Mouse (Mus musculus) heart, postnatal 0 days (tissue): ENCODE results near the gene Atp1a4. TPM values are rescaled to one million over a fixed set of nuclear protein-coding genes. Genes with fewer than 3 reads are reported as not detected.

Experiments
- ATAC-seq: fragments of 200-750 bp; cut with Nextera tagmentation; 2 replicates; pipeline ENCODE4 v1.8.0; 2017; ENCODE audit warnings: low read depth, moderate number of reproducible peaks, moderate library complexity; ENCODE audit not compliant: insufficient read depth
- DNase-seq: peaks from one replicate; pipeline ENCODE4 v3.0.0-alpha.2; 2016; ENCODE audit warnings: low spot score
- H3K27ac ChIP-seq: fragments of 300-500 bp; sonication (generic); 2 replicates; pipeline ENCODE4 v1.5.1; 2014; ENCODE audit warnings: low read depth, mild to moderate bottlenecking
- H3K27me3 ChIP-seq: fragments of 300-500 bp; sonication (generic); 2 replicates; pipeline ENCODE4 v1.6.1; 2014; ENCODE audit warnings: low read length, mixed read lengths; ENCODE audit not compliant: control insufficient read depth, insufficient read depth
- H3K36me3 ChIP-seq: fragments of 300-500 bp; sonication (generic); replicated peaks from 2 replicates; pipeline ENCODE4 v1.6.1; 2014; ENCODE audit warnings: low read length, mixed read lengths; ENCODE audit not compliant: control insufficient read depth, insufficient read depth
- H3K4me1 ChIP-seq: fragments of 300-500 bp; sonication (generic); 2 replicates; pipeline ENCODE4 v1.6.1; 2014; ENCODE audit warnings: antibody characterized with exemption; ENCODE audit not compliant: control insufficient read depth, insufficient read depth
- H3K4me2 ChIP-seq: fragments of 300-500 bp; sonication (generic); 2 replicates; pipeline ENCODE4 v1.6.1; 2014; ENCODE audit warnings: low read depth, mild to moderate bottlenecking, low read length, moderate library complexity
- H3K4me3 ChIP-seq: fragments of 300-500 bp; sonication (generic); 2 replicates; pipeline ENCODE4 v1.5.1; 2014; ENCODE audit warnings: low read depth, low read length
- H3K9ac ChIP-seq: fragments of 300-500 bp; sonication (generic); replicated peaks from 2 replicates; pipeline ENCODE4 v1.6.1; 2014; ENCODE audit warnings: low read depth, low read length, mixed read lengths
- H3K9me3 ChIP-seq: fragments of 300-500 bp; sonication (generic); replicated peaks from 2 replicates; pipeline ENCODE4 v1.6.1; 2016; ENCODE audit warnings: low read length; ENCODE audit not compliant: control insufficient read depth
- CTCF ChIP-seq: IDR thresholded peaks from 2 replicates; pipeline ENCODE4 v1.5.1; 2016; ENCODE audit warnings: antibody characterized with exemption, control low read depth, low read depth
- EP300 ChIP-seq: IDR thresholded peaks from 2 replicates; pipeline ENCODE4 v1.6.1; 2016; ENCODE audit warnings: antibody characterized with exemption, low read depth
- WGBS: fragments of 180-500 bp; shearing (Covaris S2); extraction: QIAGEN DNeasy Blood & Tissue Kit; methylation state at CpG from one replicate; pipeline ENCODE4 v1.1.7; 2014; 5-methylcytosine and 5-hydroxymethylcytosine counted together
- polyA plus RNA-seq: library from polyadenylated mRNA; unstranded; fragments of >200 nt; fragmentation: Nextera tagmentation; extraction: Ambion mirVana; gene quantifications from 2 replicates; pipeline ENCODE4 v1.2.1, GENCODE M21; 2015
- total RNA-seq: library from RNA; depleted of rRNA; stranded (reverse); fragments of >200 nt; gene quantifications from 2 replicates; pipeline ENCODE4 v1.2.3, GENCODE M21; 2014; ENCODE audit warnings: low replicate concordance

Gene Atp1a4
- total and polyA plus RNA-seq, 2 experiments from 2014 or later = 0.07 TPM; not detected in 1

- no peaks in the 10 kb centered on the region for H3K4me1 ChIP-seq
- DNase-seq = no peak
- no peaks in the 10 kb centered on the region for H3K27me3 ChIP-seq
- TF ChIP-seq EP300 = no peak
- TF ChIP-seq CTCF = no peak
- no peak overlapping the region for H3K4me2 ChIP-seq
- no peaks in the 10 kb centered on the region for H3K9me3 ChIP-seq
- no peak overlapping the region for H3K9ac ChIP-seq
- peaks cover 25% of the 10 kb centered on the region for H3K36me3 ChIP-seq
- WGBS = 62% methylated on average over 5 of the region's 5 CpGs
- no peak overlapping the region for H3K27ac ChIP-seq
- H3K4me3 ChIP-seq = no peak overlapping the region
- no peak for ATAC-seq
These were observed 15.9 kb upstream of the Atp1a4 start for GRCm38 (mm10) chr1:172274116-172274515.

GRCm38 (mm10) chr1:172273386-172273785 lies 15.2 kb upstream of the Atp1a4 start:
- no peak overlapping the region for H3K4me3 ChIP-seq
- no peak overlapping the region for H3K4me2 ChIP-seq
- peak; percentile 22 for DNase-seq
- 78% methylated on average over 6 of the region's 6 CpGs for WGBS
- H3K9me3 ChIP-seq = no peaks in the 10 kb centered on the region
- TF ChIP-seq EP300 (no peak), CTCF (no peak)
- 0 out of 2 replicates have a peak, but pooled peaks have one; percentile 15 for ATAC-seq
- H3K9ac ChIP-seq = no peak overlapping the region
- peaks cover 25% of the 10 kb centered on the region for H3K36me3 ChIP-seq
- no peaks in the 10 kb centered on the region for H3K27me3 ChIP-seq
- H3K27ac ChIP-seq = peak overlapping the region; percentile 26; the same call in 1 of the 2 replicates
- H3K4me1 ChIP-seq = no peaks in the 10 kb centered on the region

GRCm38 (mm10) chr1:172271765-172272164 lies 13.6 kb upstream of the Atp1a4 start:
- Histone ChIP-seq H3K4me1 (no peaks in the 10 kb centered on the region), H3K27ac (no peak overlapping the region), H3K9me3 (no peaks in the 10 kb centered on the region), H3K4me3 (no peak overlapping the region), H3K4me2 (no peak overlapping the region), H3K36me3 (peaks cover 17% of the 10 kb centered on the region), H3K27me3 (no peaks in the 10 kb centered on the region), H3K9ac (no peak overlapping the region)
- ATAC-seq = no peak
- no peak for TF ChIP-seq EP300
- no peak for TF ChIP-seq CTCF
- WGBS = 77% methylated on average over 10 of the region's 10 CpGs
- DNase-seq = no peak

- H3K4me3 ChIP-seq = no peak overlapping the region
- no peaks in the 10 kb centered on the region for H3K27me3 ChIP-seq
- H3K9ac ChIP-seq = no peak overlapping the region
- no peak overlapping the region for H3K27ac ChIP-seq
- no peak for DNase-seq
- 92% methylated on average over 3 of the region's 3 CpGs for WGBS
- no peak for ATAC-seq
- no peak for TF ChIP-seq EP300
- no peak for TF ChIP-seq CTCF
- H3K4me1 ChIP-seq = no peaks in the 10 kb centered on the region
- H3K9me3 ChIP-seq = no peaks in the 10 kb centered on the region
- H3K36me3 ChIP-seq = peaks cover 11% of the 10 kb centered on the region; the same call in 1 of the 2 replicates
- H3K4me2 ChIP-seq = no peak overlapping the region
These were observed 13.0 kb upstream of the Atp1a4 start for GRCm38 (mm10) chr1:172271208-172271607.

GRCm38 (mm10) chr1:172261477-172262078 lies 3.4 kb upstream of the Atp1a4 start, which contains the start of gene Igsf8:
Gene Igsf8, plus strand, starts transcription at chr1:172261641.
- WGBS = 49% methylated on average over 8 of the region's 8 CpGs
- no peak for DNase-seq
- ATAC-seq = no peak
- no peaks in the 10 kb centered on the region; the same call in 1 of the 2 replicates for H3K4me1 ChIP-seq
- H3K27me3 ChIP-seq = no peaks in the 10 kb centered on the region
- H3K9me3 ChIP-seq = no peaks in the 10 kb centered on the region
- peak within 1 kb of the TSS; percentile 65 for H3K27ac ChIP-seq
- TF ChIP-seq CTCF = no peak
- TF ChIP-seq EP300 = no peak
- H3K9ac ChIP-seq = no peak within 1 kb of the TSS
- no peak within 1 kb of the TSS for H3K4me2 ChIP-seq
- no peak within 1 kb of the TSS for H3K4me3 ChIP-seq
- H3K36me3 ChIP-seq = no peaks in the 10 kb centered on the region

GRCm38 (mm10) chr1:172247679-172248078 lies 10.5 kb downstream of the Atp1a4 start:
- ATAC-seq (peak; percentile 71; the same call in 1 of the 2 replicates), DNase-seq (peak; percentile 47)
- WGBS = 24% methylated on average over 2 of the region's 2 CpGs
- TF ChIP-seq EP300 = no peak
- peak; percentile 71 for TF ChIP-seq CTCF
- Histone ChIP-seq H3K4me3 (no peak overlapping the region), H3K9me3 (no peaks in the 10 kb centered on the region), H3K36me3 (no peaks in the 10 kb centered on the region), H3K9ac (no peak overlapping the region), H3K27ac (no peak overlapping the region), H3K4me2 (no peak overlapping the region), H3K27me3 (no peaks in the 10 kb centered on the region; the same call in 1 of the 2 replicates), H3K4me1 (peaks cover 14% of the 10 kb centered on the region)
